Mouse (Mus musculus): ENCODE measurements around the gene Calhm3.

The Calhm3 gene

DNA sequence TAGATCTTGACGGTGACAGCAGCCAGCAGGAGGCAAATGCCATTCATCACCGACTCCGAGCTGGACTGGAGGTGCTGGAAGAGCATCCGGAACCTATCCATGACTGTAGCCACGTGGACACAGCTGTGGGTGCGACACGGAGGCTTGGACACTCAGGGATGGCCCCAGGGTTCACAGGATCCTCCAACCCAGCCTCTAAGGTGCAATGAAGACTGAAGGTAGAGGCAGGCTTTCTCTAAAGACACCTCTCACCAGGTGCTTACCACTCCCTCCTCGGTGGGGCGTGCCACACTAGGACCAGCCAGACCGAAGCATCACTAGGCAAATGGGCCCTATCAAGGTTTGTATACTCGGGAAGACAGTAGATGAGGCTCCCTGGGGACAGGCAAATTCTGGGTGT lies at the start of gene Calhm3:
Gene Calhm3 (minus strand): TSS at position 101 of the 400 bp plus-strand sequence.
- no peak for DNase-seq

DNA sequence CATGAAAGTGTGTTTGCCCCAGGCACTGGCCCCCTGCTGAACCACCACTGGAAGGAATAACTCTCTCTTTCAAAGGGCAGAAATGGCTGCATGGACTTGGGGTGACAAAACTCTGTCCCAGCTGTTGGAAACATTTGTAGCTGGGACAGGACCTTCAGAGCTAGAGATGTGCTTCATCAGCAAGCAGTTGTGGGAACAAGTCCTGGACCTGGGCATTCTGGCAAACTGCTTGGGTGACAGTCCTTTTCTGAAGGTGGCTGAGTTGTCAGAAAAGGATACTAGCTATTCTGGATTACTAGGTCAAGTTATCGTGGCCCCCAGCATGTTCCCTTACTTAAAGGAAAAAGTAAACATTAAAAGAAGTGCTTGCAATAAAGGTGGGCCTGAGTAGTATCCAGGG lies 48.6 kb upstream of the Calhm3 start:
- no peak for DNase-seq

DNA sequence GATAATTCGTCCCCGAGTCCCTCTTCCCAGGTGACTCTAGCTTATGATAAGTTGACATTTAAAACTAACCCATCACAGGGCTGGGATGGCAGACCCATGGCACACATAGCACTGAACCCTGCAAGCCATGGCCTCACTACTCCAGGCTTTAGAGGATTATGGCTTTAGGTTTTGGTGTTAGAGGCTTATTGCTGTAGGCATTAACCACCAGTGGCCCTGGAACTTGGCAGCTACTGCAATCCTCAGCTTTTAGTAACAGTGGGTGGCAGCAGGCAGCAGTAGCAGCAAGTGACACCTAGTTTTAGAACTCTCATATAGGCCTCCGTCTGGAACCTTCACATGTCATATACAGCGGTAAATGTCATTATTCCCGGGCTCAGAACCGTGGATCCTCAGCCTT lies 47.1 kb upstream of the Calhm3 start:
- no peak for DNase-seq

DNA sequence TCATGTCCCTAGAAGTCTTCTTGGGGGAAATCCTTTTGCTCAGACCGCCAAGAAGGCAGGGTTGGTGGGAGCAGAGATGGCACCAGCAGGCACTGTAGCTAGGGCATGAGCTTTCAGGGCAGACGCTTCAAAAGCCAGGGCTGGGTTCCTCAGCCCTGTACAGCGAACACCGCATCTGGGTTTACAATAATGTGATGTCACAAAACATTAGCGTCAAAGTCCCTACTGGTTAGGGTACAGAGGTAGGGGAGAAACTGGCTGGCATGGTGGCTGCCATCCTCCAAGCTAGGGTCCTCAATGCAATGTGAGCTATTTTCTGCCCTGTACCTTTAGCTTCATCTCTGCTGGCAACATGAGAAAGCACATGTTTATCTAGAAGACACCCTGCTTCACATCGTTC lies 45.5 kb upstream of the Calhm3 start:
- DNase-seq = no peak

GRCm38 (mm10) chr19:47202429-47202828 lies 44.9 kb upstream of the Calhm3 start:
- DNase-seq = no peak

DNA sequence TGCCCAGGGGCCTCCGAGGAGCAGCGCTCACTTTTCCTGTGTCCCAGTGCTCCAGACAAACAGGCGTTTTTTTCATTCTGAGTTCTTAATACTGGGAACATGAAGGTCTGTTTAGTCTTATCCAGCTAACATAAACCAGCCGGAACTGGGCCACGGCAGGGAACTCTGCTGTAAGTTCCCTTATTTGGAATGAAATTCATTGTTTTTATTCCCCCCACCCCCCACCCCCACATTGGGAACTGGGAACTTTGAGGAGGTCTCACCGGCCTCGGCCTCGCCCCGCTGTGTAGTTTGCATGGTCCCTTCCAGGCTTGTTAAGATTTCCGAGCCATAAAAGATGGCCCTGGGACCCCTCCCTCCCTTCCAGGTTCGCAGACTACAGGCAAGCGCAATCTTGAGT lies 44.4 kb upstream of the Calhm3 start:
- no peak for DNase-seq

DNA sequence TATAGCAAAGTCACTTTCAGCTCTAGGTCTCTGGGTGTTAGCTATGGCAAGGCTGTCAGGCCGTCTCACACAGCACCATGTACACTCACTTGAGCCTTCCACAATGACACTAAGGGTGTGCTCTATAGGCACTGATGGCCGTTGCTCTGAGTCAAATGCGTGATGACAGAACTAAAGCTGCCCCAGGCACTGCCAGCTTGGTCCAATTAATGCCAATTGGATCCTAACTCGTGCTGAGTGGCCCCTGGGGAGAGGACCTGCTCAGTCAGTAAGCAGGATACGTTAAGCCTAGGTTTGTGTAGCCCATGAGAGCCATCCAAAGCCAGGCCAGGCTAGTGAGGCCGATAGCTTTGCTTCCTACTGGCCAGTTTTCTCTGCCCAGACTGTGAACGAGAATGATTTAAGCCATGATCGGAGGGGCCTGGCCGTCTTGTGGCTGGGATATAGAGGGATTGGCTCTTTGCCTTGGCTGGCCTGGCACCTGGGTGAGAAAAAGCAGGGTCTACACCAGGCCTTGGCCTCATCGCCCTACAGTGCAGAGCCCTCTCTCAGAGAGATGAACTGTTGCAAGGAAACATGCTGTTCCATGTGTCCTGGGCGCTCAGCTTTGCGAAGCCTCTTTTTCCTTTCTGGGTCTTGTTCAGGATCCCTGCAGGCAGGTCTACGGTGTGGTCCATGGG lies 41.2 kb upstream of the Calhm3 start:
- DNase-seq = peak; percentile 70 to 79

DNA sequence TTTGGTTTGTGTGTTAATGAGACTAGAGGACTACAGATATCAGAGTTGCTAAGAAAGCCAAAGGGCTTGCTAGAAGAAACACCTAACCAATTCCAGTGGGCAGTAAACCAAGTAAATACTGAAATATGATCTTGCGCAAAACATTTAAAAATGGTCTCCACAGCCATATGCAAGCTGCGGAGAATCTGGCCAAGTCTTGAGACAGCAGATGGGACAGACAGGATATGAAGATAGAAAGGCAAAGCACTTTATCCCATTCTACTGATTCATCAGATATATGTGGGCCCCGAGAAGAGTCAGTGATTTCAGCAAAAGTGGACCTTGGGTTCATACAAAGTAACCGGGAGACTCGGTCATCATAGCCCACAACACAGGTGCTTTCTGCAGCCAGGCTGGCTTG lies 34.6 kb upstream of the Calhm3 start:
- no peak for DNase-seq

- peak; percentile 94 to 95 for DNase-seq
These were observed 31.1 kb upstream of the Calhm3 start for GRCm38 (mm10) chr19:47188515-47189128.

GRCm38 (mm10) chr19:47186514-47187275 lies 29.1 kb upstream of the Calhm3 start:
- peak; percentile 65 to 66 for DNase-seq

- DNase-seq = no peak
These were observed 27.2 kb upstream of the Calhm3 start for GRCm38 (mm10) chr19:47184736-47185135.

DNA sequence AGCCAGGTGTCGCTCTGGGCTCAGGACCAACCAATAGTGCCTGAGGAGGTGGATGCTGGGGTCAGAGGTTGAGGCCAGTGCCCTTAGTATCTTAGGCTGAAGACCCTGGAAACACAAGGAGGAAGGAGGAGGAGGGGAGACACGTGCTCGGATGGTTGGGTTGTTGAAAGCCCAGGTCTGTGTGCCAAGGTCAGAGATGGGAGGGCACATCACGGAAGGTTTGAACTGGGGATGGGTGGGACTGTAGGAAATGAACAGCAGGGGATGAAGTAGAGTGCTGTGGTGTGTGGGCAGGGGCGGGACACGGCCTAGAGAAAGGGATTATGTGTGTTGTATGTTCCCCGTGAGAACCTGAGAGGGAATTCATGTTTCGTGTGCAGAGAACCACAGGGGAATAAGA lies 26.7 kb upstream of the Calhm3 start:
- DNase-seq = no peak

GRCm38 (mm10) chr19:47180011-47180410 lies 22.4 kb upstream of the Calhm3 start:
- DNase-seq = no peak

- DNase-seq = peak; percentile 67 to 69
These were observed 21.8 kb upstream of the Calhm3 start for GRCm38 (mm10) chr19:47179272-47179809.

GRCm38 (mm10) chr19:47178431-47179271 lies 21.1 kb upstream of the Calhm3 start, which contains the start of gene Neurl1a:
TSS of gene Neurl1a (plus strand) at chr19:47178820.
- DNase-seq = peak; percentile 77 to 79

DNA sequence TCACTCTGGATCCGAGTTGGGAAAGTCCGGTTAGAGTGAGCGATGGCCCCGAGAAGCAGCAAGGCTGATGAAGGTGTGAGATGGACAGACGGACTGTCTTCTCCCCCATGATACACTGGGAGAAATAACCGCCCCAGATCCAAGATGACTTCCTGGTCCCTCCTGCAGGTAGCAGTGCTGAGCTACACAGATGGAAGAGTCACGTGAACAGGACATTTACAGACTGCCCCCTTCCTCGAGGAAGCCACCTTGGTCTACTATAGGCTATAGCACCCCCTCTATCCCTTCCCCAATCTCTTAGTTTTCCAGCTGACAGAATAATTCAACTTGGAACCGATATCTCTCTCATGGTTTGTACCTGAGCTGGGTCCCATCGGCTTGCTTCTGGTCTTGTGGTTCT lies 20.4 kb upstream of the Calhm3 start:
- peak; percentile 74 to 80 for DNase-seq

GRCm38 (mm10) chr19:47176916-47177505 lies 19.4 kb upstream of the Calhm3 start:
- DNase-seq = no peak

DNA sequence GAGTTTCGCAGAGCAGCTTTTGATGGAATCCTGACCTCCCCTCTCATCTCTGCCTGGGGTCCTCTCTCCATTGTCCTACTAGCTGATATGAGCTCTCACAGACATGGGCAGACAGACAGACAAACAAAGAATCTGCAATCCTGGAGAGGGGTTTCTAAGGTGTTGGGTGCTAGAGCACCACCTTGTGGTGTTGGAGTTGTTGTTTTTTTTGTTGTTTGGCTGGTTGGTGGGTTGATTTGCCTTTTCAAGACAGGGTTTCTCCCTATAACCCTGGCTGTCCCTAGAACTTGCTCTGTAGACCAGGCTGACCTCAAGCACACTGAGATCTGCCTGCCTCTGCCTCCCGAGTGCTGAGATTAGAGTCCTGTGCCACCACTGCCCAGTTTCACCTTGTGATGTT lies 17.9 kb upstream of the Calhm3 start:
- DNase-seq = no peak

GRCm38 (mm10) chr19:47174515-47174914 lies 17.0 kb upstream of the Calhm3 start:
- peak; percentile 64 to 75 for DNase-seq

DNA sequence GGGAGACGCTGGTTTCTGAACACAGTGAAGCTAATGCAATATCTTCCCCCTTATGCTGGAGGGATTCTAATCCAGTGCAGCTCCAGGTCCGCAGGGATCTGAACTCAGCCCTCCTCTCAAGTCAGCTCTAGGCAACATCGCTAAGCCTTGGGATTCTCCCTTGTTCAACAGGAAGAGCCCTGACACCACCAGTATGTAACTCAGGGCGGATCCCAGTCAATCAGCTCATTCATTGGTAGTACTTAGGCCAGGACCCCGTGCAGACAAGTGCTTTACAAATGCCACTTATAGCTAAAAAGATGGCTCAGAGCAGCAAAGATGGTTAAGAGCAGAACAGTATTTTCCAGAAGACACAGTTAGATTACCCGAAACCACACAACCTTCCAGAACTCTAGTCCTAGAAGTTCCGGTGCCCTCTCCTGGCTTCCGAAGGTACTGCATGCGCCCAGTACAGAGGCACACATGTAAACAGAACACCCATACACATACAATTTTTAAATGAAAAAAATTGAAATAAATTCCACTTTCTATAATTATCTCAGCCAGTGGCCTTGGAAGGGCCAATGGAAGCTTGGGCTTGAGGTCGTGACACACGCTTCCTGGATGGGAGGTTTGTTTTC lies 11.3 kb upstream of the Calhm3 start:
- DNase-seq = peak; percentile 94 to 97

DNA sequence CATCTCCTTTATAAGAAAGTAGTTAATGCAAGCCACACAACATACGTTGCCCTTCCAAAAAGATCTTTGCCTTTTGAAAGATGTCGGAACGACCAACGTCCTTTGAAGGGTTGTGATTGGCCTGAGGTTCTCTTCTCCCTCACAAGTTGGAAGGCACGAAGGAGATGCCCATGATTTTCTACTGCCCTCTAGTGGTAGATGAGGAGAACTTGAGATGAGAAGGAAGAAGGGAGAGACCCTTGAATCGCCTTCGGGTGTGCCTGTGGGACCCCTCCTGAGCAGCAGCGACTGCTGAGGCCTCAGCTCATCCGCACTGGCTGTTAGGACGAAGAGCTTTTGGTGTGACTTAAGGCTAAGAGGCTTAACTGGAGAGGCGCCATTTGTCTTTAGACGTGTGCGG lies 10.7 kb upstream of the Calhm3 start:
- peak; percentile 50 to 69 for DNase-seq

All from cerebellum, postnatal 10 days (tissue).